Mouse (Mus musculus) CH12.LX (cell line): ENCODE data around the gene Gm13090.

Experiments used
- EP300 ChIP-seq: IDR thresholded peaks from 2 replicates; pipeline ENCODE4 v1.6.1; 2011; ENCODE audit warnings: low read length, improper control_type of control experiment
- TBP ChIP-seq: conservative IDR thresholded peaks from 2 replicates; pipeline ENCODE4 v1.6.1; 2011; ENCODE audit warnings: low read depth, low read length, improper control_type of control experiment

GRCm38 (mm10) chr4:151128641-151129541 lies 39.5 kb downstream of the Gm13090 start:
- TF ChIP-seq EP300, result no peak
- TF ChIP-seq TBP, result no peak
